Mouse (Mus musculus) erythroblast, embryonic 14.5 days (primary cell): ENCODE data around the gene AI837181.

Source experiments
- GATA1 ChIP-seq: IDR thresholded peaks from 2 replicates; pipeline ENCODE4 v1.6.1; 2012; ENCODE audit warnings: low read length, inconsistent platforms, mixed read lengths
- TAL1 ChIP-seq: IDR thresholded peaks from 3 replicates; pipeline ENCODE4 v1.6.1; 2012; ENCODE audit warnings: low read length, inconsistent platforms, mixed read lengths

- TF ChIP-seq GATA1 = no peak
- TF ChIP-seq TAL1 = no peak
Measured at GRCm38 (mm10) chr19:5429219-5429618, 4.3 kb downstream of the AI837181 start.
